Mouse (Mus musculus): ENCODE data around the gene Muc15. TPM values are rescaled to one million over a fixed set of nuclear protein-coding genes. Genes with fewer than 3 reads are reported as not detected.

The Muc15 gene
- not detected for total RNA-seq (2023)

GRCm38 (mm10) chr2:110721290-110721753, at the start of gene Muc15:
Muc15 (plus strand) TSS chr2:110721340.

Other genes with a start within 250 kb of the Muc15 start
- not detected for gene Slc5a12, start 124.0 kb upstream of the Muc15 start, total RNA-seq (2023)
- not detected for gene Ano3, start 229.6 kb downstream of the Muc15 start, total RNA-seq (2023)

Data from neutrophil, adult 59 days (primary cell).